Mouse (Mus musculus) midbrain, embryonic 11.5 days (tissue): Measurements from ENCODE around the gene Nol4l. TPM values are rescaled to one million over a fixed set of nuclear protein-coding genes. Genes with fewer than 3 reads are reported as not detected.

ENCODE experiments used
- ATAC-seq: fragments of 200-750 bp; cut with Nextera tagmentation; 2 replicates; pipeline ENCODE4 v1.8.0; 2017; ENCODE audit warnings: moderate TSS enrichment, moderate library complexity; ENCODE audit not compliant: low FRiP score
- DNase-seq: peaks from one replicate; pipeline ENCODE4 v3.0.0; 2015; ENCODE audit warnings: low spot score; ENCODE audit errors: missing footprints
- H3K27ac ChIP-seq: fragments of 300-500 bp; sonication (generic); 2 replicates; pipeline ENCODE4 v1.5.1; 2014; ENCODE audit warnings: low read depth, low read length
- H3K27me3 ChIP-seq: fragments of 300-500 bp; sonication (generic); 2 replicates; pipeline ENCODE4 v1.6.1; 2014; ENCODE audit warnings: mild to moderate bottlenecking, low read length, moderate library complexity, mixed read lengths; ENCODE audit not compliant: control insufficient read depth, insufficient read depth
- H3K36me3 ChIP-seq: fragments of 300-500 bp; sonication (generic); 2 replicates; pipeline ENCODE4 v1.6.1; 2014; ENCODE audit warnings: mild to moderate bottlenecking, low read length, moderate library complexity, mixed read lengths; ENCODE audit not compliant: control insufficient read depth, insufficient read depth
- H3K4me1 ChIP-seq: fragments of 300-500 bp; sonication (generic); 2 replicates; pipeline ENCODE4 v1.6.1; 2014; ENCODE audit warnings: low read length; ENCODE audit not compliant: control insufficient read depth, insufficient read depth
- H3K4me2 ChIP-seq: fragments of 300-500 bp; sonication (generic); 2 replicates; pipeline ENCODE4 v1.6.1; 2014; ENCODE audit warnings: mild to moderate bottlenecking, moderate library complexity
- H3K4me3 ChIP-seq: fragments of 300-500 bp; sonication (generic); 2 replicates; pipeline ENCODE4 v1.5.1; 2014; ENCODE audit warnings: low read depth, low read length
- H3K9ac ChIP-seq: fragments of 300-500 bp; sonication (generic); 2 replicates; pipeline ENCODE4 v1.6.1; 2014; ENCODE audit warnings: low read length
- H3K9me3 ChIP-seq: fragments of 300-500 bp; sonication (generic); 2 replicates; pipeline ENCODE4 v1.6.1; 2016; ENCODE audit warnings: low read length; ENCODE audit not compliant: control insufficient read depth
- WGBS: fragments of 180-500 bp; shearing (Covaris S2); extraction: QIAGEN DNeasy Blood & Tissue Kit; methylation state at CpG from one replicate; pipeline ENCODE4 v1.1.7; 2014; 5-methylcytosine and 5-hydroxymethylcytosine counted together
- polyA plus RNA-seq: library from polyadenylated mRNA; unstranded; fragments of >200 nt; fragmentation: Nextera tagmentation; extraction: Ambion mirVana; gene quantifications from 2 replicates; pipeline ENCODE4 v1.2.1, GENCODE M21; 2014

Gene Nol4l
- polyA plus RNA-seq = 19.5 and 19.9 TPM in 2 replicates

GRCm38 (mm10) chr2:153529931-153530766, at the start of gene Nol4l:
Gene Nol4l (minus strand): TSS chr2:153529971.
- H3K27me3 ChIP-seq = peaks cover 17% of the 10 kb centered on the region
- peak within 1 kb of the TSS; percentile 71 for H3K9ac ChIP-seq
- H3K36me3 ChIP-seq = no peaks in the 10 kb centered on the region
- H3K4me2 ChIP-seq = peak within 1 kb of the TSS; percentile 96
- H3K9me3 ChIP-seq = no peaks in the 10 kb centered on the region
- DNase-seq (peak; percentile 92), ATAC-seq (peak; percentile 4)
- 1% methylated on average over 49 of the region's 86 CpGs for WGBS
- peaks cover 32% of the 10 kb centered on the region for H3K4me1 ChIP-seq
- peak within 1 kb of the TSS; percentile 85 for H3K27ac ChIP-seq
- peak within 1 kb of the TSS; percentile 77 for H3K4me3 ChIP-seq

- H3K9ac ChIP-seq = no peak overlapping the region
- no peaks in the 10 kb centered on the region for H3K36me3 ChIP-seq
- H3K4me3 ChIP-seq = no peak overlapping the region
- H3K27me3 ChIP-seq = no peaks in the 10 kb centered on the region
- H3K27ac ChIP-seq = no peak overlapping the region
- no peak for ATAC-seq
- H3K4me1 ChIP-seq = 0 out of 2 replicates have a peak, but pooled peaks cover 2% of the 10 kb centered on the region
- H3K4me2 ChIP-seq = no peak overlapping the region
- WGBS = 62% methylated on average over 4 of the region's 4 CpGs
- no peak for DNase-seq
- no peaks in the 10 kb centered on the region for H3K9me3 ChIP-seq
Measured at GRCm38 (mm10) chr2:153577122-153577521, 47.4 kb upstream of the Nol4l start.

GRCm38 (mm10) chr2:153576150-153576549, 46.4 kb upstream of the Nol4l start:
- H3K27me3 ChIP-seq = no peaks in the 10 kb centered on the region
- no peak overlapping the region for H3K27ac ChIP-seq
- DNase-seq = no peak
- H3K4me2 ChIP-seq = no peak overlapping the region
- no peak overlapping the region for H3K4me3 ChIP-seq
- no peaks in the 10 kb centered on the region for H3K9me3 ChIP-seq
- 87% methylated on average over 3 of the region's 3 CpGs for WGBS
- H3K4me1 ChIP-seq = 0 out of 2 replicates have a peak, but pooled peaks cover 2% of the 10 kb centered on the region
- no peaks in the 10 kb centered on the region for H3K36me3 ChIP-seq
- no peak for ATAC-seq
- no peak overlapping the region for H3K9ac ChIP-seq

GRCm38 (mm10) chr2:153575554-153575953, 45.8 kb upstream of the Nol4l start:
- Histone ChIP-seq H3K9me3 (no peaks in the 10 kb centered on the region), H3K9ac (no peak overlapping the region), H3K4me3 (no peak overlapping the region), H3K27ac (no peak overlapping the region), H3K27me3 (no peaks in the 10 kb centered on the region), H3K4me2 (no peak overlapping the region), H3K36me3 (no peaks in the 10 kb centered on the region), H3K4me1 (0 out of 2 replicates have a peak, but pooled peaks cover 2% of the 10 kb centered on the region)
- 51% methylated on average over 6 of the region's 6 CpGs for WGBS
- DNase-seq = no peak
- no peak for ATAC-seq

- DNase-seq (no peak), ATAC-seq (no peak)
- 0 out of 2 replicates have a peak, but pooled peaks cover 2% of the 10 kb centered on the region for H3K4me1 ChIP-seq
- H3K27ac ChIP-seq = no peak overlapping the region
- no peaks in the 10 kb centered on the region for H3K9me3 ChIP-seq
- no peak overlapping the region for H3K9ac ChIP-seq
- no peaks in the 10 kb centered on the region for H3K36me3 ChIP-seq
- no peaks in the 10 kb centered on the region for H3K27me3 ChIP-seq
- H3K4me3 ChIP-seq = no peak overlapping the region
- H3K4me2 ChIP-seq = no peak overlapping the region
- WGBS = 87% methylated on average over 9 of the region's 9 CpGs
Measured at GRCm38 (mm10) chr2:153573101-153573500, 43.3 kb upstream of the Nol4l start.

GRCm38 (mm10) chr2:153568541-153568940, 38.8 kb upstream of the Nol4l start:
- ATAC-seq = no peak
- H3K27ac ChIP-seq = no peak overlapping the region
- no peaks in the 10 kb centered on the region for H3K9me3 ChIP-seq
- no peak for DNase-seq
- H3K9ac ChIP-seq = no peak overlapping the region
- H3K4me3 ChIP-seq = no peak overlapping the region
- 95% methylated on average over 6 of the region's 6 CpGs for WGBS
- no peaks in the 10 kb centered on the region for H3K27me3 ChIP-seq
- no peaks in the 10 kb centered on the region for H3K36me3 ChIP-seq
- no peak overlapping the region for H3K4me2 ChIP-seq
- no peaks in the 10 kb centered on the region for H3K4me1 ChIP-seq

GRCm38 (mm10) chr2:153568013-153568412, 38.2 kb upstream of the Nol4l start:
- Histone ChIP-seq H3K9me3 (no peaks in the 10 kb centered on the region), H3K4me1 (no peaks in the 10 kb centered on the region), H3K27me3 (no peaks in the 10 kb centered on the region), H3K9ac (no peak overlapping the region), H3K27ac (no peak overlapping the region), H3K36me3 (no peaks in the 10 kb centered on the region), H3K4me3 (no peak overlapping the region), H3K4me2 (no peak overlapping the region)
- WGBS = 85% methylated on average over 4 of the region's 4 CpGs
- no peak for ATAC-seq
- no peak for DNase-seq

- Histone ChIP-seq H3K4me2 (no peak overlapping the region), H3K9ac (no peak overlapping the region), H3K4me1 (peaks cover 16% of the 10 kb centered on the region), H3K27me3 (peaks cover 5% of the 10 kb centered on the region; the same call in 1 of the 2 replicates), H3K9me3 (no peaks in the 10 kb centered on the region), H3K27ac (no peak overlapping the region), H3K36me3 (no peaks in the 10 kb centered on the region), H3K4me3 (no peak overlapping the region)
- 90% methylated on average over 3 of the region's 3 CpGs for WGBS
- no peak for ATAC-seq
- no peak for DNase-seq
Measured at GRCm38 (mm10) chr2:153564343-153564742, 34.6 kb upstream of the Nol4l start.

- H3K36me3 ChIP-seq = no peaks in the 10 kb centered on the region
- H3K4me1 ChIP-seq = peaks cover 16% of the 10 kb centered on the region
- H3K27me3 ChIP-seq = peaks cover 5% of the 10 kb centered on the region; the same call in 1 of the 2 replicates
- DNase-seq (peak; percentile 86), ATAC-seq (0 out of 2 replicates have a peak, but pooled peaks have one; percentile 11)
- H3K27ac ChIP-seq = no peak overlapping the region
- 51% methylated on average over 5 of the region's 5 CpGs for WGBS
- H3K4me3 ChIP-seq = no peak overlapping the region
- no peak overlapping the region for H3K4me2 ChIP-seq
- H3K9ac ChIP-seq = no peak overlapping the region
- H3K9me3 ChIP-seq = no peaks in the 10 kb centered on the region
Measured at GRCm38 (mm10) chr2:153561564-153561963, 31.8 kb upstream of the Nol4l start.
